8 mouse cellular contexts compared by ENCODE assay signal in genomic region chr13:29984286-29985100, GRCm38 (mm10). TPM values are rescaled to one million over a fixed set of nuclear protein-coding genes. Genes with fewer than 3 reads are reported as not detected.
DNase-seq lines count a peak whose midpoint lies in the region; ATAC-seq and TF ChIP-seq lines count a peak whose summit lies in the region.

No protein-coding gene starts in this region.

- 7% methylated on average over 36 of the region's 69 CpGs for WGBS in forebrain, postnatal 0 days
- WGBS in lung, embryonic 16.5 days, result 0% methylated on average over 32 of the region's 69 CpGs
- under 1% methylated on average over 46 of the region's 69 CpGs for WGBS in olfactory bulb, adult 2 months
- under 1% methylated on average over 56 of the region's 69 CpGs for WGBS in thymus, adult 2 months

- no peak for TF ChIP-seq POLR2A in ES-Bruce4 (IDR thresholded peaks at IDR 0.05; ENCODE audit: insufficient read depth, low read length)
- no peak for TF ChIP-seq POLR2A in olfactory bulb, adult 2 months (IDR thresholded peaks at IDR 0.05; ENCODE audit: insufficient read depth, low read depth, low read length)
- TF ChIP-seq POLR2A in thymus, adult 2 months (IDR thresholded peaks at IDR 0.05; ENCODE audit: control insufficient read depth, extremely low read depth, insufficient read depth, low read length, poor library complexity), result 0 out of 2 replicates have a peak, but pooled peaks have one; percentile 26

- ATAC-seq in forebrain, postnatal 0 days, result peak; percentile 34
- ATAC-seq in lung, embryonic 16.5 days (ENCODE audit: low read depth), result peak; percentile 55

- peak overlapping the region; percentile 100 for H3K9ac ChIP-seq in ES-Bruce4 (ENCODE audit: low read depth, poor library complexity, severe bottlenecking)
- H3K9ac ChIP-seq in forebrain, postnatal 0 days, result peak overlapping the region; percentile 84
- H3K9ac ChIP-seq in lung, embryonic 16.5 days (ENCODE audit: low read length), result peak overlapping the region; percentile 100

- peaks cover 12% of the 10 kb centered on the region for H3K36me3 ChIP-seq in ES-Bruce4 (ENCODE audit: control insufficient read depth, insufficient read depth, low read length, poor library complexity, severe bottlenecking)
- H3K36me3 ChIP-seq in forebrain, postnatal 0 days (ENCODE audit: insufficient read depth), result no peaks in the 10 kb centered on the region
- no peaks in the 10 kb centered on the region for H3K36me3 ChIP-seq in lung, embryonic 16.5 days (ENCODE audit: control insufficient read depth, insufficient read depth, low read length)
- no peaks in the 10 kb centered on the region for H3K36me3 ChIP-seq in thymus, adult 2 months (ENCODE audit: control insufficient read depth, insufficient read depth, low read length)

- 0 out of 2 replicates have a peak, but pooled peaks have one; percentile 49 for TF ChIP-seq EP300 in ES-Bruce4 (IDR thresholded peaks at IDR 0.05; ENCODE audit: insufficient read depth, low read depth, low read length)

- no peaks in the 10 kb centered on the region for H3K9me3 ChIP-seq in ES-Bruce4 (replicated peaks; ENCODE audit: control insufficient read depth, insufficient read depth, low read length, poor library complexity, severe bottlenecking)
- H3K9me3 ChIP-seq in forebrain, postnatal 0 days (ENCODE audit: low read length), result no peaks in the 10 kb centered on the region
- H3K9me3 ChIP-seq in lung, embryonic 16.5 days (ENCODE audit: control insufficient read depth, low read length), result no peaks in the 10 kb centered on the region

- H3K4me1 ChIP-seq in ES-Bruce4 (ENCODE audit: control insufficient read depth, insufficient read depth, low read length), result peaks cover 2% of the 10 kb centered on the region
- 0 out of 2 replicates have a peak, but pooled peaks cover 3% of the 10 kb centered on the region for H3K4me1 ChIP-seq in forebrain, postnatal 0 days (ENCODE audit: insufficient read depth)
- H3K4me1 ChIP-seq in lung, embryonic 16.5 days (replicated peaks; ENCODE audit: control insufficient read depth, insufficient read depth, low read length), result peaks cover 12% of the 10 kb centered on the region
- no peaks in the 10 kb centered on the region for H3K4me1 ChIP-seq in olfactory bulb, adult 2 months (ENCODE audit: control insufficient read depth, insufficient read depth, low read length)
- peaks cover 11% of the 10 kb centered on the region; the same call in 1 of the 2 replicates for H3K4me1 ChIP-seq in thymus, adult 2 months (replicated peaks; ENCODE audit: control insufficient read depth, insufficient read depth, low read length)

- H3K4me3 ChIP-seq in ES-Bruce4 (ENCODE audit: low read depth, low read length), result peak overlapping the region; percentile 94
- H3K4me3 ChIP-seq in forebrain, postnatal 0 days (ENCODE audit: low read depth, low read length), result peak overlapping the region; percentile 65
- peak overlapping the region; percentile 95 for H3K4me3 ChIP-seq in lung, embryonic 16.5 days (ENCODE audit: low read length)
- H3K4me3 ChIP-seq in olfactory bulb, adult 2 months (ENCODE audit: insufficient read depth, low read depth, low read length), result peak overlapping the region; percentile 88
- peak overlapping the region; percentile 86 for H3K4me3 ChIP-seq in thymus, adult 2 months (ENCODE audit: control insufficient read depth, insufficient read depth, low read length)

- TF ChIP-seq CTCF in ES-Bruce4 (IDR thresholded peaks at IDR 0.05; ENCODE audit: low read depth, low read length), result no peak
- 0 out of 2 replicates have a peak, but pooled peaks have one; percentile 8 for TF ChIP-seq CTCF in forebrain, postnatal 0 days (IDR thresholded peaks at IDR 0.05; ENCODE audit: low read depth)
- TF ChIP-seq CTCF in olfactory bulb, adult 2 months (IDR thresholded peaks at IDR 0.05; ENCODE audit: insufficient read depth, low read depth, low read length), result no peak
- TF ChIP-seq CTCF in thymus, adult 2 months (IDR thresholded peaks at IDR 0.05; ENCODE audit: borderline replicate concordance, control insufficient read depth, extremely low read depth, insufficient read depth, low read length, poor library complexity), result no peak

- peak; percentile 58 for DNase-seq in c-Kit-positive CD71-positive TER-119-positive erythroid progenitor cells, embryonic 14.5 days (ENCODE audit: low spot score)
- DNase-seq in forebrain, postnatal 0 days, result peak; percentile 82
- peak; percentile 89 for DNase-seq in heart, postnatal 4 days
- peak; percentile 78 for DNase-seq in layer of hippocampus, adult 9-11 months
- DNase-seq in thymus, adult 2 months, result peak; percentile 87

- H3K27ac ChIP-seq in ES-Bruce4 (ENCODE audit: insufficient read depth, low read length), result peak overlapping the region; percentile 82
- peak overlapping the region; percentile 87 for H3K27ac ChIP-seq in forebrain, postnatal 0 days (ENCODE audit: low read depth, low read length)
- peak overlapping the region; percentile 98 for H3K27ac ChIP-seq in lung, embryonic 16.5 days (ENCODE audit: low read length)
- H3K27ac ChIP-seq in olfactory bulb, adult 2 months (ENCODE audit: insufficient read depth, low read depth, low read length), result no peak overlapping the region
- H3K27ac ChIP-seq in thymus, adult 2 months (ENCODE audit: control insufficient read depth, insufficient read depth, low read length), result peak overlapping the region; percentile 20; the same call in 1 of the 2 replicates

- no peaks in the 10 kb centered on the region for H3K27me3 ChIP-seq in ES-Bruce4 (ENCODE audit: control insufficient read depth, insufficient read depth, low read length, poor library complexity, severe bottlenecking)
- no peaks in the 10 kb centered on the region for H3K27me3 ChIP-seq in forebrain, postnatal 0 days (ENCODE audit: insufficient read depth, low read length)
- no peaks in the 10 kb centered on the region for H3K27me3 ChIP-seq in lung, embryonic 16.5 days (ENCODE audit: control insufficient read depth, insufficient read depth, low read depth, low read length)
- H3K27me3 ChIP-seq in thymus, adult 2 months (ENCODE audit: control insufficient read depth, insufficient read depth, low read length), result no peaks in the 10 kb centered on the region

- peak overlapping the region; percentile 100 for H3K4me2 ChIP-seq in forebrain, postnatal 0 days (ENCODE audit: low read depth)
- H3K4me2 ChIP-seq in lung, embryonic 16.5 days (ENCODE audit: low read depth, low read length), result peak overlapping the region; percentile 84

RNA-seq across cellular contexts. Expression of gene E2f3, which starts 1.4 kb away (rescaled TPM):
- 26.8 and 29.7 TPM in 2 replicates for polyA plus RNA-seq in ES-Bruce4 (2011; ENCODE audit: insufficient read depth, insufficient read length, low read depth, missing spikeins)
- 8.5 and 11.3 TPM in 2 replicates for total RNA-seq in forebrain, postnatal 0 days (2014; rRNA removed)
- 2.5 and 3.5 TPM in 2 replicates for polyA plus RNA-seq in forebrain, postnatal 0 days (2015; fragmentation: Nextera tagmentation; extraction: Ambion mirVana)
- total RNA-seq in heart, postnatal 4 days (2021), result 10 to 100 TPM; 15.9 to 18.4 TPM
- 9.7 and 11.3 TPM in 2 replicates for polyA plus RNA-seq in lung, embryonic 16.5 days (2015; fragmentation: Nextera tagmentation; extraction: Ambion mirVana)
- polyA plus RNA-seq in olfactory bulb, adult 2 months (2012; ENCODE audit: insufficient read depth, insufficient read length, low replicate concordance, missing spikeins), result not detected in 2 replicates
- 7.1 and 8.4 TPM in 2 replicates for polyA plus RNA-seq in thymus, adult 2 months (2012; rRNA removed)
